Mouse (Mus musculus) cerebellum, adult 9-11 months (tissue): Measurements from ENCODE around the gene Ifrd2.
"Not testable (repeated sequence)": the region's sequence is repeated elsewhere in the genome, so short reads cannot be mapped to it uniquely, and the experiment has no call there.

Source experiments
- DNase-seq: peaks from one replicate; pipeline ENCODE4 v3.0.0; 2022

The Ifrd2 gene

GRCm38 (mm10) chr9:107552690-107553393 is 34.6 kb upstream of the Ifrd2 start:
- DNase-seq = no peak

- DNase-seq = peak; percentile 78
These were observed 33.7 kb upstream of the Ifrd2 start for GRCm38 (mm10) chr9:107553541-107554318.

DNA sequence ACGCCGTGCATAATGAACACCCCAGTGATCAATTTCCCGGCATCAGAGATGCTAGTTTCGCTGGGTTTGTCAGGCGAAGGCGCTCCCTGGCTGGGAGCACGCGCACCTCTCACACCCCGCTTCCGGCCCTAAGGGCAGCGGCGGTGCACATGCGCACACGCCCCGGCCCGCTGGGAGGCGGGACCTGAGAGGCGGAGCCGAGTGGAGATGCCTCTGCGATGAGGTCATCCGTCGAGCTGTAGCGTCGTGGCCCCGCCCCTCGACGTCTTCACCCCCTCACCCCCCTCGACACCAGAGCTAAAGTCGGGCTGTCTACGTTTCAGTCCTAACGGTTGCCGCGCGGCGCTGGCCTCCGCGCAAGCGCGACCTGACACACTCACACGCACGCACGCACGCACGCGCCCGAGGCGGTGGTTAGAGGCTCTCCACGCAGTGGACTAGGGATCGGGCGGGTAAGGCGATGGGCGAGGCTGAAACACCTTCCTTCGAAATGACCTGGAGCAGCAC is 33.1 kb upstream of the Ifrd2 start:
- DNase-seq = peak; percentile 97

GRCm38 (mm10) chr9:107555031-107555457 is 32.4 kb upstream of the Ifrd2 start:
- DNase-seq = no peak

DNA sequence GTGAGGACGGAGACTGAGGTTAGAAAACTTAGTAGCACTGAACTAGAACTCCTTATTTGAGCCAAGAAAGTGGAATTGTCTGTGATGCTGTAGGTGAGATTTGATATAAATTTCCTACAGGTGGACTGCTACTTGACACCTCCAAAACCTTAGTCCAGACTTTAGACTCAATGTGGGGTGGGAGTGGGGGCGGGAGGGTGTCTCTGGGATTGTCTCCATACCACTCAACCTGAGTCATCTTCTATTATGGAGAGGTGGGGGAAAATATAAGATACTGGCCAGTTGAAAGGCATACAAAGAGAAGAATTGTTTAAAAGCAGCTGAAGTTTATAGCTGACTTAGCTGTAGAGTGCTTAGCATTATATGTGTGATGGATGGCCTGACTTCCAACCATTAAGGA is 31.7 kb upstream of the Ifrd2 start:
- no peak for DNase-seq

GRCm38 (mm10) chr9:107556346-107556745 is 31.1 kb upstream of the Ifrd2 start:
- no peak for DNase-seq

- peak; percentile 96 for DNase-seq
These were observed 24.3 kb upstream of the Ifrd2 start, which contains the start of gene Tusc2 for GRCm38 (mm10) chr9:107563029-107563581. Gene Tusc2, plus strand, starts transcription at chr9:107563255.

GRCm38 (mm10) chr9:107565556-107565955 is 21.9 kb upstream of the Ifrd2 start:
- not testable (repeated sequence) for DNase-seq

- peak; percentile 79 for DNase-seq
These were observed 21.3 kb upstream of the Ifrd2 start for GRCm38 (mm10) chr9:107566041-107566709.

GRCm38 (mm10) chr9:107566855-107567254 is 20.6 kb upstream of the Ifrd2 start:
- DNase-seq = no peak

- DNase-seq = no peak
These were observed 19.6 kb upstream of the Ifrd2 start, which contains the start of gene Hyal2 for GRCm38 (mm10) chr9:107567702-107568319. Gene Hyal2, plus strand, starts transcription at chr9:107567945.

GRCm38 (mm10) chr9:107568331-107569261 is 18.8 kb upstream of the Ifrd2 start:
- DNase-seq = peak; percentile 86

DNA sequence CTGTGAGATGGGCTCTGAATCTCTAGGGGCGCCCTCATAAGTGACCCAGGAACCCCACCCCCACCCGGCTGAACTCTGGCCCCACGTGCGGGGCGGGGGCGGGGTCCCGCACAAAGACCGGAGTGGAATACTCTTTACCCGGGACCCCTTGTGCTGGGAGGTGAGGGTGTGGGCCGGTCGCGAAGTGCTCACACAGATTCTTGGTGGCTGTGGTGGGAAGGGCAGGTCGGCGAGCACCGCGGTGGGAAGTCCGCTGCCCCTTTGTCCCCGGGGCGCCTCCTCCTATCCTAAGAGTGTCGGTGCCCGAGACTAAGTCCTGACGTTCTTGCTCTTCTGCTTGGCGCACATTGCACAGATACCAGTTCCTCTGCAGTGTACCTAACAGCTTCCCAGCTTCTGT is 18.2 kb upstream of the Ifrd2 start:
- no peak for DNase-seq

DNA sequence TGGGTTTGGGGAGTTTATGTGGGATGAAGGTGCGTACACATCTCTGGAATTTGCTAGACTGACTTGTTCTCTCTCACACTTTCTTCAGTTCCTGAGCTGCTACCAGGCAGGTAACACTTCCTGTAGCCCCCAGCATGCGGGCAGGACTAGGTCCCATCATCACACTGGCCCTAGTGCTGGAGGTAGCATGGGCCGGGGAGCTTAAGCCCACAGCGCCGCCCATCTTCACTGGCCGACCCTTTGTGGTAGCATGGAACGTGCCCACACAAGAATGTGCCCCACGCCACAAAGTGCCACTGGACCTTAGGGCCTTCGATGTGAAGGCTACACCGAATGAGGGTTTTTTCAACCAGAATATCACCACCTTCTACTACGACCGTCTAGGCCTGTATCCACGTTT is 17.4 kb upstream of the Ifrd2 start:
- no peak for DNase-seq

DNA sequence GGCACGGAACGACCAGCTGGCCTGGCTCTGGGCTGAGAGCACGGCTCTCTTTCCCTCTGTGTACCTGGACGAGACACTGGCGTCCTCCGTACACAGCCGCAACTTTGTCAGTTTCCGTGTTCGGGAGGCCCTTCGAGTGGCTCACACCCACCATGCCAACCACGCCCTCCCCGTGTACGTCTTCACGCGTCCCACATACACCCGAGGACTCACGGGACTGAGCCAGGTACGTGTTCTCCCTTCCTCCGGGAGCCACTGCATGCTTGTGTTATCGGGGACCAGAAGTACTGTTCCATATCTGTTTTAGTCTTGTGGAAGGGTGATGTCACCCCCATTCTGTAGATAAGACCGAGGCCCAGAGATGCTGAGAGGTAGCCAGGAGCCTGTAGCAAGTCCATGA is 16.6 kb upstream of the Ifrd2 start:
- DNase-seq = no peak

DNA sequence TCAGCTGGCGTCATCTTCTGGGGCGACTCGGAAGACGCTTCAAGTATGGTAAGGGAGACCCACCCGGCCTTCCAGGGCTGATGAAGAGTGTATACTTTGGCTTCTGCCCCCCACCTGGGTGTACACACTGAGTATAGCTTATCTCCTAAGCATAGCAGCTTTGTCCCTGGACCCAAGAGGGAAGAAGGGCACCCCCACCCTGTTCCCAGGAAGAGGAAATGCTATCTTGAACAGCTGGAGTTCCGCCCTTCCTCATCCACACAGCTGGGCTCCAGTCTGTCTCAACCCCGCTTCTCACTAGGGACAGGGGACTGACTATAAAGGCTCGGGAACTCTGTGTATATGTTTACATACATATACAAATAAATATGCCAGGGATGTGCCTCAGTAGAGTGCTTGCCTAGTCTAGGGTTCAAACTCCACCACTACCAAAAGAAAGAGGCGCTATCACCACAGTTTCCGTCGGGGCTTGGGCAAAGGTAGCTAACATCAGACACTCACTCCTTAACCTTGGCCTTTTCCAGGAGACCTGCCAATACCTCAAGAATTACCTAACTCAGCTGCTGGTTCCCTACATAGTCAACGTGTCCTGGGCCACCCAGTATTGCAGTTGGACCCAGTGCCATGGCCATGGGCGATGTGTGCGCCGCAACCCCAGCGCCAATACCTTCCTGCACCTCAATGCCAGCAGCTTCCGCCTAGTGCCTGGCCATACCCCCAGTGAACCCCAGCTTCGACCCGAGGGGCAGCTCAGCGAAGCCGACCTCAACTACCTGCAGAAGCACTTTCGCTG is 15.7 kb upstream of the Ifrd2 start:
- DNase-seq = no peak

- DNase-seq = no peak
These were observed 15.1 kb upstream of the Ifrd2 start for GRCm38 (mm10) chr9:107572327-107572662.

DNA sequence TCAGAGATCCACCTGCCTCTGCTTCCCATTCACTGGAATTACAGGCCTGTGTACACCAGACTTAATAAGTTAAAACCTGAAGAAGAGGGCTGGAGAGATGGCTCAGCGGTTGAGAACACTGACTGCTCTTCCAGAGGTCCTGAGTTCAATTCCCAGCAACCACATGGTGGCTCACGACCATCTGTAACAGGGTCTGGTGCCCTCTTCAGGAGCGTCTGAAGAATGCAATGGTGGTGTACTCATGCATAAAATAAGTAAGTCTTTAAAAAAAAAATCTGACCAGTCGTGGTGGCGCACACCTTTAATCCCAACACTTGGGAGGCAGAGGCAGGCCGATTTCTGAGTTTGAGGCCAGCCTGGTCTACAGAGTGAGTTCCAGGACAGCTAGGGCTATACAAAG is 13.7 kb upstream of the Ifrd2 start:
- DNase-seq = not testable (repeated sequence)

GRCm38 (mm10) chr9:107575579-107576356 is 11.7 kb upstream of the Ifrd2 start:
- no peak for DNase-seq
